Mouse (Mus musculus) embryo, embryonic 11 days (tissue): ENCODE data around the gene Dusp3.
A peak's percentile ranks its signal among the peaks of the same experiment; 100 is the strongest.

Source experiments
- DNase-seq: peaks from one replicate; pipeline ENCODE4 v3.0.0-alpha.2; 2015

The Dusp3 gene

DNA sequence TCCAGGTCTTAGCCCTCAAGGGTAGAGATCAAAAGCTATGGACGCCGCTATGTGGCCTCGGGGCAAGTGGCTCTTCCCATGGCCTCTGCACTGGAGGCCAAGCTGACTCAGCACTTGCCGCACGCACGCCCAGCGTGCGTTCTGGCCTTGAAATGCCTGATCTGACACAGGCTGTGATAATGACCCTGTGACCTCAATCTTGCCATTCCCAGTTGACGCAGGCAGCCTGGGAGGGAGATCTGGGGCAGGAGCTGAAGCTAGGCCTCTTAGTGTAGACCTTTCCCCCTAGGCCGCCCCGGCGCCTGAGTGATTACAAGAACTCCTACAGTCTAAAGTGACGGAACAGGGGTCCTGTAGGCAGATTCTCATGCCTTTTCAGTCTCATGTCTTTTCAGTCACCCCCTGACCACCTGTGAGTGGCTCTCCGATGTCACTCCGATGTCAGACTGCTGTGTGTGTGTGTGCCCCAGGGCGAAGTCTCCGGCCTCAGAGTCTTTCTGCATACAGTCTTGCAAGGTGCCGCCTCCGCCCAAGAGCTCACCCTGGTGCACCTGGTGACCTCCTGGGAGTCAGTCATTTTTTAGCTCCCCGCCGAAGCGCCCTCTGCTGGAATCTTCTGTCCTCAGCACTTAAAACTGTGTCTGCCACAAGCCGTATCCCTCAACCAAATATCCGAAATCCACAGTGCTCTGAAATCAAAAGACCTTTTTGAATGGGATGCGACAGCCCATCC lies 58.6 kb downstream of the Dusp3 start:
- peak; percentile 69 for DNase-seq

DNA sequence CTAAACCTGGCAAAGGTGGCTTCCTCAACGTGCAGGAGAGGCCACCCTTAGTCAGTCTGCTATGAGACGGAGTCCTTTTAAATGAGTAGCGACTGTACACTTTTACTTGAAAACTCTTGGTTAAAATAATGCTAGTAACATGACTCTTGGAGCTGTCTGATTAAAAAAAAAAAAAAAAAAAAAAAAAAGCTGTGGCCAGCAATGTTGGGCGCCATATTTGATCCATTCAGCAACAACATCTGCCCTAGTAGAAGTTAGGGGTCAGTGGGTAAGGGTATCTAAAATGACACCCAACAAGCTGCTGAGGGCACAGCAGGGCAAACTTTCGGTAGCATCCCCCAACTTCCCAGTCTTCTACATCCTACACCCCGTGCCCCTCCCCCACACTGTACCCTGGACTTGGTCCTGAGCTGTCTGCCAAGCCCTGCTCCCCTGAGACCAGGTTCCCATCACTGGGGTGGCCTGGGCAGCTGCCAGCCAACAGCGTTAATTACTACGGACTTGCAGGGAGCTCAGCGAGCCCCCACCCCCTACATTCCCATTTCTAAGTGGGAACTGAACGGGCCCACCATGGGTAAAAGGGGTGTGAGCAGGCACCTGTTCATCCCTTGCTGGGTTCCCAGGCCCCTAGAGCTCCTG lies 59.7 kb downstream of the Dusp3 start:
- DNase-seq: no peak

DNA sequence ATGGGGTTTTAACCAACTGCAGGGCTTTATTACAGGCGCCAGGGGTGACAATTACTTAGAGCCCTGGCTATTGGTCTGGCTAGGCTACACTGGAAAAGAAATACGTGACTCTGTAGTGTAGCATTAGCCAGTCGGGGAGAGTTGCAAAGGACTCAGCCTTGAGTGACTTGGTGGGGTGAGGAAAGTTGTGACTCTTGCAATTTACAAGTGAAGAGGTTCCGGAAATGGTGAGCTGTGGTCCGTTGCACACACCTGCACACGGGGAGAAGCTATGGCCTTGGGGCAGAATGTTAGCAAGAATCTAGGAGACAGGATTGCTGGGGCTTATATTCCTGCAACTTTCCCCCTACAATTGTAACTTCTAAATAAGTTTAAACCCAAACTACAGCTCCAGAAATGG lies 61.2 kb downstream of the Dusp3 start:
- no peak for DNase-seq

DNA sequence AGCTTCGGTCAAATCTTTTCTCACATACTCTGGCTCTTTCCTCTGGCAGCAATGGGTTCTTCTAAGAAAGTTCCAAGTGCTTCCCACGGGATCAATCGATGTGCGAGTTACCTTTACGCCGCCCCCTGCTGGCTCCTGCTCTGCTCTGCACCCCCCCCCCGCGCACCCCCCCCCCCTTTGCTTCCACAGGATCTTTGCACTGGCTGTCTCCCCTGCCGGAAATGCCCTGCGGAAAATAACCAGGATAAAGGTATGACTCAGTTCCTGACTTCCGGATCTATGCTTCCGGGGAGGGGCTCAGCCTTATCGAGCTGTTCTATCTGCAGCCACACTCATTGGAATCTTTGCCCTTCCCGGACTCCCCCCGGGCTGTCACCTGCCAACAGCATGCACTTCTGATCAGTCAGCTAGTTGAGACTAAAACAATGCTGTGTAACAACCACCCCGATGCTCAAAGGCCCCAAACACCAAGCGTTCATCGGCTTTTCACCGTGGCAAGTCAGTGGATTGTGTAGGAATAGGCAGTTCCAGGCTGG lies 62.3 kb downstream of the Dusp3 start:
- no peak for DNase-seq

DNA sequence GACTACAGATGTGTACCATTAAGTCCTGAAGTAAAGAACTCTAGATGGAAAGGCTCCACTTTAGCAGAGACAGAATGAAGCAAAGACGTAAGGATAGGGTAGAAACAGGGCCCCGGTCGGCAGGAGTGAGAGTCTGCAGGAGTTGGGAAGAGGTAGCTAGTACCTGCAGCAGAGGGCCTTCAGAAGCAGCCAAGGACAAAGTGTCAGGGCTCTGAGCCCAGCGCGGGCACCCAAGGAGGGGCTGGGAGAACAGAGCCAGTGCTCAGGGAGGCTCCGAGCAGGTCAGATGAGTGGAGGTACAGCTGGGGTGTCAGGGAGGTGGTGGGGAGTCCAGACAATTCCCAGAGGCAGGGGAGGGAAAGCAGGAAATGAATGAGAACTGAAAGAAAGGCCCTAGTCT lies 62.8 kb downstream of the Dusp3 start:
- no peak for DNase-seq

DNA sequence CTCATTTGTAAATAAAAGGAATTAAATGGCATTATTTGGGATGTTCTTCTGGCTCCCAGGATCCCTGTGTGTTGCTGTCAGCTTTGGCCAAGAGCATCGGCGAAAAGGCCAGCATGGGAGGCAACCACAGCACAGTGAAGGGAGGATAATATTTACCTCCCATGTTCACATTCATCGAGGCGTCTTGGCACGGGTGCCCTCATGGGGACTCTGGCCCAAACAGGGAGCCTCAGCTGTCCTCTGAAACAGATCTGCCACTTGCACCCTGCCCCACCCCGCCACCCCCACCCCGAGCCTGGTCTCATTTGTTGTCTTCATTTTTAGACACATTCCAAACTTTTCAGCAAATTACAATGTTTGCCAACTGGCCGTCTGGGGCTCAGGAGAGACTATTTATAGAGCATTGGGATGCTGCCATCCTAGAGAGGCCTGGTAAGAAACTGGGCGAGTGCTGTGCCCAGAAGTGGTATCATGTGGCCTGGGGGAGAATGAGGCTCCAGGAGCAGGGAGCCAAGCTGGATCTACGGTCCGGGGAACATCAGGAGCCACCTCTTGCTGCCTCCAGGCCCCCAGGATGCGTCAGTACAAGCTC lies 65.4 kb downstream of the Dusp3 start:
- no peak for DNase-seq
